Comparison of ENCODE assay signal across 18 mouse cellular contexts in the genomic region with DNA sequence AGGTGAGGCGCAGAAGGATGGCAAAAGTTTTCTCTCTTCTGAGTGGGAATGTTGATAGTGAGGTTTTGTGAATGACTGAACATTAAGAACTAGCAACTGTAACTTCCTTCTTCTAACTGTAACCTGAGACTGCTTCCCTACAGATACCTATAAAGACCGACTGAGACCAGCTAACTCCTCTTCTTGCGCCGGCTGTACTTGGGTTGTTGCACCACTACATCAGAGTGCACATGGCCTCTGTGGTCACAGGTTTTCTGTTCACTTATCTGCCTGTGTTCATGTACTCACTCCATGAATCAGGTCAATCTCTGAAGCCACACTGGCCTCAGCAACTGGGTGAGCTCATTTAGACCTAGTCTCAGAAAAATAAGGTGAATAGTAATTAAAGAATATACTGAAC. TPM values are rescaled to one million over a fixed set of nuclear protein-coding genes. Genes with fewer than 3 reads are reported as not detected.
A peak's percentile ranks its signal among the peaks of the same experiment; 100 is the strongest.
DNase-seq lines count a peak whose midpoint lies in the region; ATAC-seq lines count a peak whose summit lies in the region.
"Had no signal": no experiment of that assay in that cellular context is flagged by ENCODE, and none has a peak within 500 bp of the region (broad histone marks: within the 10 kb centered on the region; RNA-seq: fewer than 3 reads in every experiment).

No protein-coding gene starts in this region.

- ATAC-seq in common myeloid progenitor, adult 5-6 weeks (replicated peaks; ENCODE audit: low read depth, poor library complexity, severe bottlenecking) = 0 out of 2 replicates have a peak, but pooled peaks have one; percentile 18
- peak; percentile 52 for ATAC-seq in megakaryocyte progenitor cell, adult 5-6 weeks (replicated peaks; ENCODE audit: poor library complexity)
- ATAC-seq: forebrain, embryonic 13.5 days; forebrain, embryonic 15.5 days; forebrain, postnatal 0 days had no signal

- peak; percentile 51 for DNase-seq in 416B (ENCODE audit: low read depth)
- no peak for DNase-seq in adrenal gland, adult (ENCODE audit: inconsistent age in 2 of 2, low spot score in 1 of 2)
- DNase-seq in cerebellum, postnatal 4 days (ENCODE audit: low spot score in 2 of 2) = no peak
- DNase-seq: adrenal gland, adult 8-10 months; adrenal gland, postnatal 14 days; adrenal gland, postnatal 36 days; cerebellum, adult 11-12 months; cerebellum, adult 2 months; cerebellum, adult 9-10 months; cerebellum, postnatal 10 days; cerebellum, postnatal 25 days; forebrain, postnatal 0 days had no signal

RNA-seq across cellular contexts. Expression of gene Cd40lg, which starts 51.6 kb away (rescaled TPM):
- total RNA-seq in common myeloid progenitor, adult 5-6 weeks (2017) = not detected in 2 replicates
- total RNA-seq in megakaryocyte progenitor cell, adult 5-6 weeks (2015) = not detected in 2 replicates
- not detected in 2 replicates for total RNA-seq in megakaryocyte progenitor cell, adult 5-6 weeks (2017)
- total RNA-seq: adrenal gland, adult 18-20 months; adrenal gland, postnatal 14 days; adrenal gland, postnatal 36 days; forebrain, postnatal 0 days; G1E had no signal
